Mouse (Mus musculus): ENCODE data around the gene Papola.

Papola gene

GRCm38 (mm10) chr12:105862607-105863006 is 78.1 kb downstream of the Papola start:
- no peak for DNase-seq (ENCODE audit: low read depth)

GRCm38 (mm10) chr12:105863436-105863835 is 78.9 kb downstream of the Papola start:
- no peak for DNase-seq (ENCODE audit: low read depth)

GRCm38 (mm10) chr12:105867646-105868045 is 83.2 kb downstream of the Papola start:
- DNase-seq (ENCODE audit: low read depth) = no peak

GRCm38 (mm10) chr12:105869242-105869641 is 84.7 kb downstream of the Papola start:
- DNase-seq (ENCODE audit: low read depth) = no peak

- DNase-seq (ENCODE audit: low read depth) = no peak
Observed at GRCm38 (mm10) chr12:105869696-105870095, 85.2 kb downstream of the Papola start.

- DNase-seq (ENCODE audit: low read depth) = peak; percentile 50
Observed at GRCm38 (mm10) chr12:105873283-105873682, 88.8 kb downstream of the Papola start.

GRCm38 (mm10) chr12:105875112-105875511 is 90.6 kb downstream of the Papola start:
- no peak for DNase-seq (ENCODE audit: low read depth)

- DNase-seq (ENCODE audit: low read depth) = no peak
Observed at GRCm38 (mm10) chr12:105876521-105876920, 92.0 kb downstream of the Papola start.

- no peak for DNase-seq (ENCODE audit: low read depth)
Observed at GRCm38 (mm10) chr12:105876931-105877330, 92.4 kb downstream of the Papola start.

- DNase-seq (ENCODE audit: low read depth) = no peak
Observed at GRCm38 (mm10) chr12:105878746-105879145, 94.3 kb downstream of the Papola start.

GRCm38 (mm10) chr12:105883799-105884514 is 99.5 kb downstream of the Papola start:
- DNase-seq (ENCODE audit: low read depth) = no peak

GRCm38 (mm10) chr12:105884515-105885323 is 100.2 kb downstream of the Papola start:
- DNase-seq (ENCODE audit: low read depth) = no peak

Measured in naive thymus-derived CD4-positive, alpha-beta T cell, adult 2 months (primary cell).